In the genomic region with DNA sequence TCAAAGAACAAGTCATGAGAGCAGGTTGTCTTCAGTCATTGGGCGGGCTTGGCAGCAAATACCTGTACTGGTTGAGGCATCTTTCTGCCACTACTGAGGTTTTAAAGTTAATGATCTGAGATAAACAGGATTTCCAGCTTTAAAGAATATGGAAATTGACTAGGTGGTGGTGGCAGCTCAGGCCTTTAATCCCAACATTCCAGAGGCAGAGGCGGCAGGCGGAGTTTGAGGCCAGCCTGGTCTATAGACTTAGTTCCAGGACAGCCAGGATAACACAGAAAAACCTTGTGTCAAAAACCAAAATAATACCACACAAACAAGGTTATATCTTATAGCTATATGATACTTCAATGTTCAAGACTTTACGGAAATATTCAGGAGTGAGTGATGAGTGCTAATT, we compare ENCODE assay signal across 9 mouse cellular contexts. TPM values are rescaled to one million over a fixed set of nuclear protein-coding genes. Genes with fewer than 3 reads are reported as not detected.
DNase-seq lines count a peak whose midpoint lies in the region; ATAC-seq lines count a peak whose summit lies in the region.
"Had no signal": no experiment of that assay in that cellular context is flagged by ENCODE, and none has a peak within 500 bp of the region (broad histone marks: within the 10 kb centered on the region; RNA-seq: fewer than 3 reads in every experiment).

No protein-coding gene starts in this region.

- peak overlapping the region; percentile 98 for H3K27ac ChIP-seq in heart, embryonic 12.5 days (ENCODE audit: poor library complexity, severe bottlenecking)
- H3K27ac ChIP-seq in hindbrain, embryonic 11.5 days (ENCODE audit: low read depth, low read length) = no peak overlapping the region
- H3K27ac ChIP-seq in midbrain, embryonic 11.5 days (ENCODE audit: low read depth, low read length) = no peak overlapping the region

- peaks cover 15% of the 10 kb centered on the region for H3K4me1 ChIP-seq in heart, embryonic 12.5 days (replicated peaks)
- no peaks in the 10 kb centered on the region for H3K4me1 ChIP-seq in hindbrain, embryonic 11.5 days (replicated peaks; ENCODE audit: control insufficient read depth, insufficient read depth, low read length)
- peaks cover 15% of the 10 kb centered on the region for H3K4me1 ChIP-seq in midbrain, embryonic 11.5 days (ENCODE audit: control insufficient read depth, insufficient read depth, low read length)

- ATAC-seq in heart, embryonic 12.5 days (ENCODE audit: insufficient number of reproducible peaks, low FRiP score) = no peak
- ATAC-seq in hindbrain, embryonic 11.5 days (ENCODE audit: low FRiP score) = no peak
- ATAC-seq in midbrain, embryonic 11.5 days (ENCODE audit: low FRiP score) = no peak

- H3K4me2 ChIP-seq in heart, embryonic 12.5 days = peak overlapping the region; percentile 97
- peak overlapping the region; percentile 88 for H3K4me2 ChIP-seq in hindbrain, embryonic 11.5 days (replicated peaks; ENCODE audit: low read depth, low read length)
- peak overlapping the region; percentile 87 for H3K4me2 ChIP-seq in midbrain, embryonic 11.5 days

- H3K4me3 ChIP-seq in heart, embryonic 12.5 days = peak overlapping the region; percentile 99
- H3K4me3 ChIP-seq in hindbrain, embryonic 11.5 days (ENCODE audit: low read depth, low read length) = peak overlapping the region; percentile 85
- H3K4me3 ChIP-seq in midbrain, embryonic 11.5 days (ENCODE audit: low read depth, low read length) = peak overlapping the region; percentile 77

- peak overlapping the region; percentile 99; the same call in 1 of the 2 replicates for H3K9ac ChIP-seq in heart, embryonic 12.5 days
- peak overlapping the region; percentile 94 for H3K9ac ChIP-seq in hindbrain, embryonic 11.5 days (ENCODE audit: low read depth, low read length)
- H3K9ac ChIP-seq in midbrain, embryonic 11.5 days (ENCODE audit: low read length) = peak overlapping the region; percentile 83

- H3K9me3 ChIP-seq in heart, embryonic 12.5 days (replicated peaks) = no peaks in the 10 kb centered on the region
- H3K9me3 ChIP-seq in hindbrain, embryonic 11.5 days (ENCODE audit: control insufficient read depth, low read length) = no peaks in the 10 kb centered on the region
- no peaks in the 10 kb centered on the region for H3K9me3 ChIP-seq in midbrain, embryonic 11.5 days (ENCODE audit: control insufficient read depth, low read length)

- H3K27me3 ChIP-seq in heart, embryonic 12.5 days (replicated peaks) = no peaks in the 10 kb centered on the region
- H3K27me3 ChIP-seq in hindbrain, embryonic 11.5 days (ENCODE audit: control insufficient read depth, insufficient read depth, low read length) = no peaks in the 10 kb centered on the region
- H3K27me3 ChIP-seq in midbrain, embryonic 11.5 days (ENCODE audit: control insufficient read depth, insufficient read depth, low read length) = no peaks in the 10 kb centered on the region

- whole genome bisulfite sequencing in heart, embryonic 12.5 days = 49% methylated on average over 4 of the region's 4 CpGs
- WGBS in hindbrain, embryonic 11.5 days = 38% methylated on average over 4 of the region's 4 CpGs
- 30% methylated on average over 4 of the region's 4 CpGs for WGBS in midbrain, embryonic 11.5 days

- H3K36me3 ChIP-seq in heart, embryonic 12.5 days = no peaks in the 10 kb centered on the region
- H3K36me3 ChIP-seq in hindbrain, embryonic 11.5 days (ENCODE audit: control insufficient read depth, insufficient read depth, low read length) = no peaks in the 10 kb centered on the region
- no peaks in the 10 kb centered on the region for H3K36me3 ChIP-seq in midbrain, embryonic 11.5 days (ENCODE audit: control insufficient read depth, insufficient read depth, low read length)

- intact Hi-C loops in heart, postnatal 25 days (cut with DNase I) = loop anchor here (2.0 kb wide), 1 partner anchor 39 kb away; no protein-coding TSS in a partner anchor

- no peak for DNase-seq in heart, postnatal 25 days (ENCODE audit: low spot score)
- peak; percentile 24 for DNase-seq in NIH3T3 (ENCODE audit: low read depth)
- DNase-seq in hindbrain, embryonic 11.5 days (ENCODE audit: low spot score) = no peak
- DNase-seq in midbrain, embryonic 11.5 days (ENCODE audit: low spot score, missing footprints) = no peak
- DNase-seq in urinary bladder, postnatal 10 days (ENCODE audit: low spot score) = no peak
- DNase-seq in layer of hippocampus, adult 18-20 months (ENCODE audit: low spot score in 2 of 2) = no peak
- DNase-seq in ovary, postnatal 36 days (ENCODE audit: low spot score) = no peak

RNA-seq across cellular contexts. Expression of gene Msantd2, which starts 1.1 kb away (rescaled TPM):
- 21.7 and 28.2 TPM in 2 replicates for polyA plus RNA-seq in heart, embryonic 12.5 days (2016; fragmentation: Nextera tagmentation; extraction: Ambion mirVana)
- 1 to 10 TPM; 7.8 to 8.0 TPM for total RNA-seq in heart, postnatal 25 days (2021)
- 41.1 and 42.3 TPM in 2 replicates for polyA plus RNA-seq in hindbrain, embryonic 11.5 days (2014; fragmentation: Nextera tagmentation; extraction: Ambion mirVana)
- polyA plus RNA-seq in midbrain, embryonic 11.5 days (2014; fragmentation: Nextera tagmentation; extraction: Ambion mirVana) = 35.8 and 36.4 TPM in 2 replicates
- 10 to 100 TPM; 22.9 to 23.1 TPM for total RNA-seq in layer of hippocampus, adult 18-20 months (2021)

RNA-seq across cellular contexts. Expression of gene Esam, which starts 39.8 kb away (rescaled TPM):
- 54.6 and 59.8 TPM in 2 replicates for polyA plus RNA-seq in heart, embryonic 12.5 days (2016; fragmentation: Nextera tagmentation; extraction: Ambion mirVana)
- total RNA-seq in heart, postnatal 25 days (2021) = 10 to 100 TPM; 62.5 to 77.7 TPM
- 29.1 and 31.2 TPM in 2 replicates for polyA plus RNA-seq in hindbrain, embryonic 11.5 days (2014; fragmentation: Nextera tagmentation; extraction: Ambion mirVana)
- polyA plus RNA-seq in midbrain, embryonic 11.5 days (2014; fragmentation: Nextera tagmentation; extraction: Ambion mirVana) = 25.1 and 29.6 TPM in 2 replicates
- total RNA-seq in layer of hippocampus, adult 18-20 months (2021) = 10 to 100 TPM; 13.1 to 14.3 TPM

RNA-seq across cellular contexts. Expression of gene Vsig2, which starts 51.0 kb away (rescaled TPM):
- 1.6 and 1.9 TPM in 2 replicates for polyA plus RNA-seq in heart, embryonic 12.5 days (2016; fragmentation: Nextera tagmentation; extraction: Ambion mirVana)
- 1 to 10 TPM; 4.1 to 4.7 TPM for total RNA-seq in heart, postnatal 25 days (2021)
- 0.80 and 0.85 TPM in 2 replicates for polyA plus RNA-seq in hindbrain, embryonic 11.5 days (2014; fragmentation: Nextera tagmentation; extraction: Ambion mirVana)
- polyA plus RNA-seq in midbrain, embryonic 11.5 days (2014; fragmentation: Nextera tagmentation; extraction: Ambion mirVana) = 0.44 TPM in 1 of 2 replicates, not detected in the other
- total RNA-seq in layer of hippocampus, adult 18-20 months (2021) = 1 to 10 TPM; 2.3 to 3.0 TPM

RNA-seq across cellular contexts. Expression of gene Robo3, which starts 55.0 kb away (rescaled TPM):
- polyA plus RNA-seq in heart, embryonic 12.5 days (2016; fragmentation: Nextera tagmentation; extraction: Ambion mirVana) = 0.10 and 0.20 TPM in 2 replicates
- not detected for total RNA-seq in heart, postnatal 25 days (2021)
- polyA plus RNA-seq in hindbrain, embryonic 11.5 days (2014; fragmentation: Nextera tagmentation; extraction: Ambion mirVana) = 120 TPM in 2 replicates
- polyA plus RNA-seq in midbrain, embryonic 11.5 days (2014; fragmentation: Nextera tagmentation; extraction: Ambion mirVana) = 40.1 and 43.9 TPM in 2 replicates
- total RNA-seq in layer of hippocampus, adult 18-20 months (2021) = 1 to 10 TPM; 7.2 to 8.9 TPM
- total RNA-seq: heart, adult 18-20 months had no signal
